Mouse (Mus musculus) G1E (cell line): Measurements from ENCODE around the gene Myo10.

Experiments used
- CTCF ChIP-seq: IDR thresholded peaks from 2 replicates; pipeline ENCODE4 v1.5.1; 2012; ENCODE audit warnings: low read depth, low read length, inconsistent platforms, mixed read lengths
- GATA1 ChIP-seq: IDR thresholded peaks from 2 replicates; pipeline ENCODE4 v1.6.1; 2012; ENCODE audit warnings: borderline replicate concordance, low read length, inconsistent platforms, mixed read lengths

DNA sequence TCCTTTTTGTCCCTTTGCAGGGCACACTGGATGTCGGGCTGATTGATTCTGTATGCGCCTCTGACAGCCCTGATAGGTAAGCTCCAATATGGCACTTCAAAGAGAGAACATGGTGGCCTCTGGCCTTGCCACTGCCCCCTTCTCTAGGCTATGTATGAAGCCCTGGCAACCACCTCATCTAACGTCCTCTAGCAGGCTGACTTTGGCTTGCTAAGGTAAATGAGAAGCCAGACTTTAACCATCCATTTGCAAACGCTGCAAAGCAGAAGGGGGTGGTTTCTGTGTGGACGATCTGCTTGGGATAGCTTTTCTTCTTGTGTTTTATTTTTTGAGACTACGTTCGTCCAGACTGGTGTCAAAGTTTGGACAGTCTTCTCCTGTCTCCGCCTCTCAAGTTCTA lies 174.9 kb downstream of the Myo10 start:
- TF ChIP-seq CTCF = no peak
- no peak for TF ChIP-seq GATA1
